ENCODE assay signal across 9 mouse cellular contexts in genomic region chr14:30457897-30458296, GRCm38 (mm10). TPM values are rescaled to one million over a fixed set of nuclear protein-coding genes. Genes with fewer than 3 reads are reported as not detected.
DNase-seq lines count a peak whose midpoint lies in the region; ATAC-seq and TF ChIP-seq lines count a peak whose summit lies in the region.
"Had no signal": no experiment of that assay in that cellular context is flagged by ENCODE, and none has a peak within 500 bp of the region (broad histone marks: within the 10 kb centered on the region; RNA-seq: fewer than 3 reads in every experiment).

No protein-coding gene starts in this region.

- H3K9ac ChIP-seq in CH12.LX (ENCODE audit: insufficient read depth, low read depth) = no peak overlapping the region
- no peak overlapping the region for H3K9ac ChIP-seq in intestine, postnatal 0 days (ENCODE audit: low read depth, low read length)
- no peak overlapping the region for H3K9ac ChIP-seq in intestine, embryonic 15.5 days

- no peaks in the 10 kb centered on the region for H3K9me3 ChIP-seq in heart, embryonic 10.5 days
- no peaks in the 10 kb centered on the region for H3K9me3 ChIP-seq in CH12.LX (replicated peaks; ENCODE audit: low read length)
- no peaks in the 10 kb centered on the region for H3K9me3 ChIP-seq in intestine, postnatal 0 days (ENCODE audit: control insufficient read depth)
- H3K9me3 ChIP-seq in intestine, embryonic 15.5 days = no peaks in the 10 kb centered on the region

- no peak overlapping the region for H3K4me3 ChIP-seq in heart, embryonic 10.5 days
- no peak overlapping the region for H3K4me3 ChIP-seq in CH12.LX (replicated peaks in 1 of 3; ENCODE audit: low read depth in 2 of 3, low read length in 2 of 3, poor library complexity in 1 of 3)
- no peak overlapping the region for H3K4me3 ChIP-seq in intestine, postnatal 0 days (ENCODE audit: low read depth, low read length)
- H3K4me3 ChIP-seq in intestine, embryonic 15.5 days (replicated peaks) = no peak overlapping the region

- no peak for ATAC-seq in intestine, postnatal 0 days
- ATAC-seq in intestine, embryonic 15.5 days = no peak

- dilution Hi-C loops in CH12.LX (cut with MboI; ENCODE audit: extremely low pct_ligation_motif_present, extremely low pct_unique_long_range_greater_than_20kb, low sequenced_read_pairs) = no loop called here

- no peak for TF ChIP-seq EP300 in CH12.LX (IDR thresholded peaks at IDR 0.05; ENCODE audit: low read length)

- no peak; the same call in 1 of the 2 replicates for TF ChIP-seq RAD21 in CH12.LX (IDR thresholded peaks at IDR 0.05; ENCODE audit: low read depth, low read length)

- 42% methylated on average over 2 of the region's 2 CpGs for WGBS in heart, embryonic 10.5 days
- WGBS in intestine, postnatal 0 days = 44% methylated on average over 2 of the region's 2 CpGs
- 32% methylated on average over 2 of the region's 2 CpGs for WGBS in intestine, embryonic 15.5 days

- H3K27ac ChIP-seq in heart, embryonic 10.5 days = no peak overlapping the region
- H3K27ac ChIP-seq in CH12.LX (ENCODE audit: insufficient read depth, low read depth) = no peak overlapping the region
- H3K27ac ChIP-seq in intestine, postnatal 0 days (ENCODE audit: low read depth, low read length) = no peak overlapping the region
- H3K27ac ChIP-seq in intestine, embryonic 15.5 days = no peak overlapping the region

- no peak for TF ChIP-seq CTCF in CH12.LX (conservative IDR thresholded peaks at IDR 0.05 in 1 of 2, IDR thresholded peaks at IDR 0.05 in 1 of 2; ENCODE audit: low read depth in 2 of 2, low read length in 2 of 2)
- TF ChIP-seq CTCF in intestine, postnatal 0 days (IDR thresholded peaks at IDR 0.05; ENCODE audit: low read depth) = no peak

- peaks cover 26% of the 10 kb centered on the region for H3K4me1 ChIP-seq in heart, embryonic 10.5 days
- H3K4me1 ChIP-seq in CH12.LX (ENCODE audit: control insufficient read depth in 1 of 2, insufficient read depth in 2 of 2) = peaks cover 9 to 28% of the 10 kb centered on the region in 2 experiments
- H3K4me1 ChIP-seq in intestine, postnatal 0 days (replicated peaks; ENCODE audit: control insufficient read depth, insufficient read depth, low read length) = no peaks in the 10 kb centered on the region
- H3K4me1 ChIP-seq in intestine, embryonic 15.5 days (replicated peaks) = no peaks in the 10 kb centered on the region

- no peaks in the 10 kb centered on the region for H3K79me2 ChIP-seq in CH12.LX (replicated peaks; ENCODE audit: control insufficient read depth, extremely low read depth, insufficient read depth, poor library complexity, severe bottlenecking)

- peak; percentile 93 for DNase-seq in heart, adult 11 months
- DNase-seq in heart, embryonic 10.5 days (ENCODE audit: low spot score) = no peak
- peak; percentile 67 for DNase-seq in CH12.LX (ENCODE audit: extremely low read depth)
- DNase-seq in heart, postnatal 36 days = peak; percentile 15 to 36
- DNase-seq in monocyte, adult 2 months (ENCODE audit: low read depth in 1 of 2, low spot score in 2 of 2) = peak; percentile 49 to 70
- DNase-seq in urinary bladder, adult 2 months (ENCODE audit: low spot score) = no peak
- DNase-seq: cerebellum, adult 8-10 months had no signal

- H3K4me2 ChIP-seq in CH12.LX (ENCODE audit: insufficient read depth, low read depth, poor library complexity, severe bottlenecking) = peak overlapping the region; percentile 71; the same call in 1 of the 2 replicates
- H3K4me2 ChIP-seq in intestine, postnatal 0 days (replicated peaks; ENCODE audit: low read depth) = no peak overlapping the region
- no peak overlapping the region for H3K4me2 ChIP-seq in intestine, embryonic 15.5 days (replicated peaks)

- in situ Hi-C loops in CH12.LX (cut with MboI; ENCODE audit: low pct_ligation_motif_present, low pct_unique_long_range_greater_than_20kb, low sequenced_read_pairs) = no loop called here

- no peak for TF ChIP-seq POLR2A in CH12.LX (IDR thresholded peaks at IDR 0.05; ENCODE audit: low read depth, low read length)

- no peaks in the 10 kb centered on the region for H3K27me3 ChIP-seq in heart, embryonic 10.5 days (ENCODE audit: insufficient read depth, poor library complexity, severe bottlenecking)
- H3K27me3 ChIP-seq in CH12.LX (replicated peaks) = no peaks in the 10 kb centered on the region
- no peaks in the 10 kb centered on the region; the same call in 1 of the 2 replicates for H3K27me3 ChIP-seq in intestine, postnatal 0 days (replicated peaks; ENCODE audit: control insufficient read depth, insufficient read depth, low read length)
- no peaks in the 10 kb centered on the region for H3K27me3 ChIP-seq in intestine, embryonic 15.5 days (replicated peaks)

- intact Hi-C loops in heart, postnatal 36 days (cut with DNase I) = loop anchor here (5.0 to 10.0 kb wide), 2 partner anchors 46 to 463 kb away; no protein-coding TSS in a partner anchor

- H3K36me3 ChIP-seq in heart, embryonic 10.5 days = no peaks in the 10 kb centered on the region; the same call in 1 of the 2 replicates
- no peaks in the 10 kb centered on the region for H3K36me3 ChIP-seq in CH12.LX (replicated peaks in 1 of 2; ENCODE audit: control insufficient read depth in 1 of 2, insufficient read depth in 1 of 2, low read length in 1 of 2)
- H3K36me3 ChIP-seq in intestine, postnatal 0 days (ENCODE audit: control insufficient read depth, insufficient read depth) = no peaks in the 10 kb centered on the region
- H3K36me3 ChIP-seq in intestine, embryonic 15.5 days = no peaks in the 10 kb centered on the region

TF ChIP-seq in CH12.LX, 34 proteins besides CTCF, POLR2A, EP300 and RAD21:
- TF ChIP-seq KAT2A (IDR thresholded peaks at IDR 0.05; ENCODE audit: insufficient replicate concordance, low read length) (no peak), GABPA (IDR thresholded peaks at IDR 0.05; ENCODE audit: insufficient replicate concordance, low read depth, low read length) (no peak), JUN (IDR thresholded peaks at IDR 0.05; ENCODE audit: insufficient read depth, low read depth, low read length) (peak; percentile 43; the same call in 1 of the 2 replicates), RCOR1 (conservative IDR thresholded peaks at IDR 0.05; ENCODE audit: low read depth, low read length) (no peak), MAFK (IDR thresholded peaks at IDR 0.05; ENCODE audit: insufficient replicate concordance, low read length) (no peak), TBP (conservative IDR thresholded peaks at IDR 0.05; ENCODE audit: low read depth, low read length) (no peak), MAX (IDR thresholded peaks at IDR 0.05; ENCODE audit: low read length) (no peak), UBTF (IDR thresholded peaks at IDR 0.05; ENCODE audit: low read depth, low read length) (no peak), IRF4 (IDR thresholded peaks at IDR 0.05; ENCODE audit: low read depth, low read length) (no peak), TCF12 (IDR thresholded peaks at IDR 0.05; ENCODE audit: low read depth, low read length) (no peak), JUND (conservative IDR thresholded peaks at IDR 0.05; ENCODE audit: low read depth, low read length) (peak; percentile 79)
TF ChIP-seq in CH12.LX: peak in this region for 2.

RNA-seq across cellular contexts. Expression of gene Dcp1a, which starts 21.4 kb away (rescaled TPM):
- 24.2 and 24.8 TPM in 2 replicates for polyA plus RNA-seq in heart, embryonic 10.5 days (2016; fragmentation: Nextera tagmentation; extraction: Ambion mirVana)
- total RNA-seq in CH12.LX (2012; rRNA removed) (20.1 TPM in 2 replicates), CH12.LX (2014; rRNA removed) (18.3 TPM in 2 replicates)
- polyA plus RNA-seq in CH12.LX (2012; ENCODE audit: insufficient read length, low read depth) = 25.4 and 26.9 TPM in 2 replicates
- 10 to 100 TPM; 11.6 to 12.6 TPM for total RNA-seq in heart, postnatal 36 days (2021)
- 5.6 and 6.4 TPM in 2 replicates for polyA plus RNA-seq in intestine, postnatal 0 days (2015; fragmentation: Nextera tagmentation; extraction: Ambion mirVana)
- 18.1 and 20.0 TPM in 2 replicates for polyA plus RNA-seq in intestine, embryonic 15.5 days (2015; fragmentation: Nextera tagmentation; extraction: Ambion mirVana)
- 26.2 and 28.7 TPM in 2 replicates for polyA plus RNA-seq in urinary bladder, adult 2 months (2012; rRNA removed)

RNA-seq across cellular contexts. Expression of gene Cacna1d, which starts 33.4 kb away (rescaled TPM):
- 8.5 and 12.8 TPM in 2 replicates for polyA plus RNA-seq in heart, embryonic 10.5 days (2016; fragmentation: Nextera tagmentation; extraction: Ambion mirVana)
- 0.04 and 0.17 TPM in 2 replicates for total RNA-seq in CH12.LX (2012; rRNA removed)
- total RNA-seq in CH12.LX (2014; rRNA removed) = 0.08 and 0.14 TPM in 2 replicates
- polyA plus RNA-seq in CH12.LX (2012; ENCODE audit: insufficient read length, low read depth) = 0.63 and 0.66 TPM in 2 replicates
- total RNA-seq in heart, postnatal 36 days (2021) = 1 to 10 TPM; 2.7 to 3.5 TPM
- 1.5 and 1.7 TPM in 2 replicates for polyA plus RNA-seq in intestine, postnatal 0 days (2015; fragmentation: Nextera tagmentation; extraction: Ambion mirVana)
- polyA plus RNA-seq in intestine, embryonic 15.5 days (2015; fragmentation: Nextera tagmentation; extraction: Ambion mirVana) = 3.5 and 4.0 TPM in 2 replicates
- 2.7 and 3.4 TPM in 2 replicates for polyA plus RNA-seq in urinary bladder, adult 2 months (2012; rRNA removed)

Comparison
In these comparisons a context has a peak if more than half of its experiments do, and no peak if none do; other contexts are left out.
1. DNase-seq: peak in heart, adult 11 months (single experiment), CH12.LX (single experiment), heart, postnatal 36 days (2 of 2) and monocyte, adult 2 months (2 of 2); none in heart, embryonic 10.5 days (single experiment) and urinary bladder, adult 2 months (single experiment).